Mouse (Mus musculus) C2C12 (cell line): ENCODE measurements at regions not wholly inside any gene's neighbourhood (a gene's known extent, or its start where the extent isn't known, plus 50 kb on each side); places are given as distances from the start of the nearest gene placed in this dataset.

Experiments
- H3K27me3 ChIP-seq: one replicate; pipeline ENCODE4 v1.6.1; 2011; ENCODE audit not compliant: control insufficient read depth, insufficient read depth, insufficient read length
- H3K36me3 ChIP-seq: one replicate; pipeline ENCODE4 v1.6.1; 2011; ENCODE audit not compliant: control insufficient read depth, insufficient read depth
- H3K4me3 ChIP-seq: one replicate; pipeline ENCODE4 v1.5.1; 2011; ENCODE audit warnings: mild to moderate bottlenecking, control low read depth; ENCODE audit not compliant: poor library complexity, insufficient read depth, severe bottlenecking
- H3K79me2 ChIP-seq: one replicate; pipeline ENCODE4 v1.6.1; 2011; ENCODE audit not compliant: control insufficient read depth, insufficient read depth
- H3K79me3 ChIP-seq: one replicate; pipeline ENCODE4 v1.6.1; 2011; ENCODE audit warnings: low read depth, control low read depth
- H3ac ChIP-seq: one replicate; pipeline ENCODE3; 2011; ENCODE audit warnings: low read depth; ENCODE audit not compliant: control insufficient read depth, insufficient read length
- CEBPB ChIP-seq: IDR thresholded peaks from one replicate; pipeline ENCODE4 v1.6.1; 2011; ENCODE audit warnings: low read depth, mild to moderate bottlenecking, control low read depth, moderate library complexity
- CTCF ChIP-seq: IDR thresholded peaks from one replicate; pipeline ENCODE4 v1.5.1; 2011; ENCODE audit not compliant: control insufficient read depth, insufficient read depth, insufficient read length
- FOSL1 ChIP-seq: IDR thresholded peaks from one replicate; pipeline ENCODE4 v1.8.0; 2011; ENCODE audit warnings: mild to moderate bottlenecking, low read length; ENCODE audit not compliant: poor library complexity, insufficient read depth, severe bottlenecking
- MAX ChIP-seq: IDR thresholded peaks from one replicate; pipeline ENCODE4 v1.6.1; 2011; ENCODE audit warnings: mild to moderate bottlenecking, control low read depth
- MYOD1 ChIP-seq: IDR thresholded peaks from one replicate; pipeline ENCODE4 v1.6.1; 2011; ENCODE audit warnings: low read depth; ENCODE audit not compliant: control insufficient read depth, insufficient read length
- MYOG ChIP-seq: IDR thresholded peaks from one replicate; pipeline ENCODE4 v1.6.1; 2011; ENCODE audit not compliant: control insufficient read depth, insufficient read length; ENCODE audit errors: extremely low read depth
- USF1 ChIP-seq: IDR thresholded peaks from one replicate; pipeline ENCODE4 v1.6.1; 2011; ENCODE audit warnings: low read depth, mild to moderate bottlenecking, control low read depth, moderate library complexity

DNA sequence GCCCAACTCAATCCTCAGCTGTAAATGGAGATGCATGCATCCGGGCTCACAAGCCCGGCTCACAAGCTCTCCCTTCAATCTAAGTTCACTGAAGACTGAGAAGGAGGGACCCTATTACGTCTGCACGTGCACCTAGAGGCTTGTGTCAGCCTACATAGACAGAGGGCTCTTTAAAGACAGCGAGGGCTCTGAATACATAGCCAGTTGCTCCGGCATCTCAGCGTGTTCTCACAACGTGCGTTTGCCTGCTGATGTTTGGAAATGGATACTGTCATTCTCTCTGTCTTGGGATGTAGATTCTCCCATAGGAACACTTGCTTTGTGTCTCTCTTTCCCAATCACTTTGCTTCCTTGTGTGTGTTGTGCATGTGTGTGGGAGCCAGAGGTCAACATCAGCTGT, 83.8 kb downstream of the Sox9 start:
- Histone ChIP-seq H3ac (no peak overlapping the region), H3K36me3 (no peaks in the 10 kb centered on the region), H3K4me3 (no peak overlapping the region), H3K79me2 (no peaks in the 10 kb centered on the region), H3K27me3 (no peaks in the 10 kb centered on the region), H3K79me3 (no peaks in the 10 kb centered on the region)
- TF ChIP-seq MAX (no peak), MYOG (no peak), FOSL1 (no peak), USF1 (no peak), CTCF (no peak), CEBPB (no peak), MYOD1 (no peak)

DNA sequence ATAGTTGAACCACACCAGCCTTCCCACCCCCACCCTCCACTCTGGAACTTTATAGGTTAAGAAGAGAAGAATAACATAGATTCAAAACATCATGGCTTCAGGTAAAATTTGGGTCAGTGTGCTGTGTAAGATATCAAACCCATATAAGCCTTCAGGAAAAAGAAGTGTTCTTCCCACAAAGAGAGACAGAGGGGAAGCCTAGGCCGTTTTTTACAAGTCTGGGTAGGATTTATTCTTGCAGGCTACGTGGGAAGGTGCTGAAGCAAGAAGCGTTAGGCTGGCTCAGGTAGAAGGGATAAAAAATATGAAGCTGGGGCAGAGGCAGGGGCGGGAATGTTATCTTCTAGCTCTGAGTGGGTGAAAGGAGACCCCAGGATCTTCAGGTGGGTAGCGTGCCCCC, 87.5 kb downstream of the Sox9 start:
- TF ChIP-seq MYOD1 = no peak
- no peak for TF ChIP-seq CTCF
- TF ChIP-seq FOSL1 = no peak
- TF ChIP-seq CEBPB = no peak
- no peak for TF ChIP-seq USF1
- no peak for TF ChIP-seq MYOG
- TF ChIP-seq MAX = no peak
- Histone ChIP-seq H3K27me3 (no peaks in the 10 kb centered on the region), H3K36me3 (no peaks in the 10 kb centered on the region), H3ac (no peak overlapping the region), H3K4me3 (no peak overlapping the region), H3K79me3 (no peaks in the 10 kb centered on the region), H3K79me2 (no peaks in the 10 kb centered on the region)

GRCm38 (mm10) chr11:112870201-112871035, 88.4 kb downstream of the Sox9 start:
- no peaks in the 10 kb centered on the region for H3K27me3 ChIP-seq
- no peaks in the 10 kb centered on the region for H3K36me3 ChIP-seq
- TF ChIP-seq MYOD1 (no peak), CTCF (no peak), FOSL1 (no peak), CEBPB (no peak), MYOG (no peak), MAX (no peak)
- H3K79me2 ChIP-seq = no peaks in the 10 kb centered on the region
- no peaks in the 10 kb centered on the region for H3K79me3 ChIP-seq
- no peak overlapping the region for H3ac ChIP-seq
- no peak overlapping the region for H3K4me3 ChIP-seq

DNA sequence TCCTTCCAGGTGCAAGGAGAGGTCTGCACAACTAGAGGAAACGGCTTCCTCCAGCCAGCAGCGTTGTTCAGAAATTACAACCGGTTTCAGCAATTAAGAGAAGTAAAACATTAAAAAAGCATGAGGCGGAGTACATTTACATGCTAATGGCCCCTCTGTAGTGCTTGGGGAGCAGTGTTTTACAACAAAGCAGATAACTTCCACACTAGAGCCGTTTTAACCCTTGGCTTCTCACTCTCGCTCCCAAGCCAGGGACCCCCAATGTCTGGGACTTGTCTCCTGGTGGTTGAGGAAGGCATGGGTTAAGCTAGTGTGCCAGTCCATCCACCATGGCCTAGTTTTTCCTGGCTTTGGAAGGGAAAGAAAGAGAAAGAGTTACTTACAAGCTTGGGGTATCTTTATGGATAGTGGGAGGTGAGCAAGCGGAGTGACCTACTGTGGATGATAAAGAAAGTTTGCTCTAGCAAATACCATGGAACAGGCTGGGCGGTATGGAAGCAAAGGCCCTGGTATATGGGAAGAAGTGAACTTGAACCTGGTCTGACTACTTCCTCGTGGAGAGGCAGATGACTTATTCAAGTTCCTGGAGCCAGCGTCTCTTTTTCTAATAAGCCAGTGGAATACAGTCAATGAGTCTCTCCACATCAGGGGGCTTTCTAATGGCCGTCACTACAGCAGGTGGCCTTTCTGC, 90.8 kb downstream of the Sox9 start:
- TF ChIP-seq FOSL1 = no peak
- TF ChIP-seq MYOG = no peak
- no peak for TF ChIP-seq CTCF
- TF ChIP-seq MAX = no peak
- no peak for TF ChIP-seq MYOD1
- TF ChIP-seq USF1 = no peak
- TF ChIP-seq CEBPB = no peak
- Histone ChIP-seq H3K36me3 (no peaks in the 10 kb centered on the region), H3K79me3 (no peaks in the 10 kb centered on the region), H3K27me3 (no peaks in the 10 kb centered on the region), H3K79me2 (no peaks in the 10 kb centered on the region), H3ac (no peak overlapping the region), H3K4me3 (no peak overlapping the region)

GRCm38 (mm10) chr11:112874239-112874638, 92.2 kb downstream of the Sox9 start:
- Histone ChIP-seq H3K4me3 (no peak overlapping the region), H3K27me3 (no peaks in the 10 kb centered on the region), H3K79me2 (no peaks in the 10 kb centered on the region), H3K36me3 (no peaks in the 10 kb centered on the region), H3K79me3 (no peaks in the 10 kb centered on the region), H3ac (no peak overlapping the region)
- TF ChIP-seq MYOG (no peak), FOSL1 (no peak), USF1 (no peak), CTCF (no peak), MYOD1 (no peak), CEBPB (no peak), MAX (no peak)

DNA sequence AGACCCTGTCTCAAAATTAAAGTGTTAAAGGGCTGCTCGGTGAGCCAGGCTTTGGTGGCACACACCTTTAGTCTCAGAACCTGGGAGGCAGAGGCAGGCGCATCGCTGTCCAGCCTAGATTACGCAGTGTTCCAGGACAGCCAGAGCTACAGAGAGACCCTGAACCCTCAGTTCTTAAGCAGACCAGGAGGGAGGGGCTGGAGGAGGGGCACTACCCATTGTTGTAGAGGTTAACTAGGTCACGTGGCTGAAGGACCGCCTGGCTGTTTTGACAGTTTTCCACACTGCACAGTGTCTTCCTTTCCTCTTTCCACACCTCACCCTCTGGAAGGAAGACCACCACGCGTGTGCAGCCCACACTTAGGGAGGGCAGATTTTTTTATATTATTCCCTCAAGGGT, 94.2 kb downstream of the Sox9 start:
- no peak overlapping the region for H3K4me3 ChIP-seq
- H3K79me3 ChIP-seq = no peaks in the 10 kb centered on the region
- TF ChIP-seq CTCF (no peak), MYOD1 (no peak), USF1 (no peak), MYOG (no peak), CEBPB (no peak), FOSL1 (no peak), MAX (no peak)
- H3K36me3 ChIP-seq = no peaks in the 10 kb centered on the region
- H3K79me2 ChIP-seq = no peaks in the 10 kb centered on the region
- no peak overlapping the region for H3ac ChIP-seq
- H3K27me3 ChIP-seq = no peaks in the 10 kb centered on the region
